20 mouse cellular contexts compared by ENCODE assay signal in genomic region chr6:14951060-14951459, GRCm38 (mm10). TPM values are rescaled to one million over a fixed set of nuclear protein-coding genes. Genes with fewer than 3 reads are reported as not detected.
DNase-seq lines count a peak whose midpoint lies in the region; ATAC-seq lines count a peak whose summit lies in the region.
"Had no signal": no experiment of that assay in that cellular context is flagged by ENCODE, and none has a peak within 500 bp of the region (broad histone marks: within the 10 kb centered on the region; RNA-seq: fewer than 3 reads in every experiment).

No protein-coding gene starts in this region.

- no peak overlapping the region for H3K27ac ChIP-seq in forebrain, embryonic 14.5 days (ENCODE audit: low read depth, low read length)
- H3K27ac ChIP-seq in forebrain, embryonic 12.5 days = no peak overlapping the region
- no peak overlapping the region for H3K27ac ChIP-seq in hindbrain, embryonic 14.5 days
- H3K27ac ChIP-seq: heart, embryonic 10.5 days; hindbrain, embryonic 12.5 days; hindbrain, postnatal 0 days had no signal

- no peaks in the 10 kb centered on the region for H3K27me3 ChIP-seq in forebrain, embryonic 14.5 days (replicated peaks; ENCODE audit: control insufficient read depth, insufficient read depth, low read length)
- H3K27me3 ChIP-seq in forebrain, embryonic 12.5 days = no peaks in the 10 kb centered on the region
- H3K27me3 ChIP-seq in hindbrain, embryonic 14.5 days (ENCODE audit: control insufficient read depth, insufficient read depth, low read length) = no peaks in the 10 kb centered on the region
- H3K27me3 ChIP-seq: hindbrain, embryonic 12.5 days had no signal

- 0 out of 2 replicates have a peak, but pooled peaks cover 2% of the 10 kb centered on the region for H3K4me1 ChIP-seq in forebrain, embryonic 14.5 days (ENCODE audit: control insufficient read depth, insufficient read depth, low read length)
- H3K4me1 ChIP-seq in forebrain, embryonic 12.5 days = no peaks in the 10 kb centered on the region
- H3K4me1 ChIP-seq in hindbrain, embryonic 14.5 days (replicated peaks; ENCODE audit: control insufficient read depth, insufficient read depth, low read length) = no peaks in the 10 kb centered on the region
- H3K4me1 ChIP-seq: heart, embryonic 10.5 days; hindbrain, embryonic 12.5 days had no signal

- no peak overlapping the region for H3K4me2 ChIP-seq in forebrain, embryonic 14.5 days (ENCODE audit: low read length)
- H3K4me2 ChIP-seq in forebrain, embryonic 12.5 days = no peak overlapping the region
- no peak overlapping the region for H3K4me2 ChIP-seq in hindbrain, embryonic 14.5 days (replicated peaks)
- H3K4me2 ChIP-seq: hindbrain, embryonic 12.5 days had no signal

- WGBS in forebrain, embryonic 14.5 days = 77% methylated on average over 6 of the region's 6 CpGs
- 86% methylated on average over 6 of the region's 6 CpGs for WGBS in forebrain, embryonic 12.5 days
- WGBS in hindbrain, embryonic 14.5 days = 85% methylated on average over 6 of the region's 6 CpGs

- H3K9ac ChIP-seq in forebrain, embryonic 14.5 days (ENCODE audit: low read length) = no peak overlapping the region
- H3K9ac ChIP-seq in forebrain, embryonic 12.5 days = no peak overlapping the region
- no peak overlapping the region for H3K9ac ChIP-seq in hindbrain, embryonic 14.5 days
- H3K9ac ChIP-seq: hindbrain, embryonic 12.5 days had no signal

- DNase-seq in forebrain, embryonic 14.5 days (ENCODE audit: low spot score) = peak; percentile 50
- peak; percentile 8 for DNase-seq in layer of hippocampus, adult 9-11 months
- no peak for DNase-seq in layer of hippocampus, postnatal 14 days (ENCODE audit: low spot score in 2 of 2)
- peak; percentile 13 to 26 for DNase-seq in right cerebral cortex, adult 2 months (ENCODE audit: low spot score in 2 of 2)
- no peak for DNase-seq in right cerebral cortex, postnatal 25 days
- DNase-seq in hindbrain, embryonic 14.5 days (ENCODE audit: low spot score) = no peak
- DNase-seq: adrenal gland, postnatal 10 days; cerebellum, adult 18-20 months; cerebellum, adult 9-11 months; cerebellum, postnatal 36 days; gastrocnemius, postnatal 10 days; heart, adult 18-20 months; heart, postnatal 10 days; heart, postnatal 4 days had no signal

- peak; percentile 67; the same call in 1 of the 2 replicates for ATAC-seq in forebrain, embryonic 14.5 days
- ATAC-seq in forebrain, embryonic 12.5 days (ENCODE audit: low FRiP score) = no peak
- ATAC-seq in hindbrain, embryonic 14.5 days (ENCODE audit: low FRiP score) = no peak
- ATAC-seq: hindbrain, postnatal 0 days had no signal

- peaks cover 2% of the 10 kb centered on the region; the same call in 1 of the 2 replicates for H3K9me3 ChIP-seq in forebrain, embryonic 14.5 days (replicated peaks; ENCODE audit: control insufficient read depth, low read length)
- H3K9me3 ChIP-seq in forebrain, embryonic 12.5 days = no peaks in the 10 kb centered on the region
- 0 out of 2 replicates have a peak, but pooled peaks cover 9% of the 10 kb centered on the region for H3K9me3 ChIP-seq in hindbrain, embryonic 14.5 days (ENCODE audit: control insufficient read depth, low read length)
- H3K9me3 ChIP-seq: heart, embryonic 10.5 days had no signal

- no peak overlapping the region for H3K4me3 ChIP-seq in forebrain, embryonic 14.5 days (ENCODE audit: low read depth, low read length)
- no peak overlapping the region for H3K4me3 ChIP-seq in forebrain, embryonic 12.5 days (replicated peaks)
- H3K4me3 ChIP-seq in hindbrain, embryonic 14.5 days (replicated peaks; ENCODE audit: low read length) = no peak overlapping the region
- H3K4me3 ChIP-seq: heart, embryonic 10.5 days; hindbrain, embryonic 12.5 days had no signal

- H3K36me3 ChIP-seq in forebrain, embryonic 14.5 days (ENCODE audit: control insufficient read depth, insufficient read depth, low read length) = no peaks in the 10 kb centered on the region
- no peaks in the 10 kb centered on the region for H3K36me3 ChIP-seq in forebrain, embryonic 12.5 days (replicated peaks)
- no peaks in the 10 kb centered on the region for H3K36me3 ChIP-seq in hindbrain, embryonic 14.5 days (replicated peaks; ENCODE audit: control insufficient read depth, insufficient read depth)
- H3K36me3 ChIP-seq: heart, embryonic 10.5 days; hindbrain, embryonic 12.5 days had no signal

RNA-seq across cellular contexts. Expression of gene Foxp2, which starts 49.9 kb away (rescaled TPM):
- 26.3 and 35.9 TPM in 2 replicates for polyA plus RNA-seq in forebrain, embryonic 14.5 days (2014; fragmentation: Nextera tagmentation; extraction: Ambion mirVana)
- 30.2 and 32.3 TPM in 2 replicates for polyA plus RNA-seq in forebrain, embryonic 12.5 days (2016; fragmentation: Nextera tagmentation; extraction: Ambion mirVana)
- 1 to 10 TPM; 1.8 to 2.9 TPM for total RNA-seq in layer of hippocampus, postnatal 14 days (2021)
- 23.1 and 34.1 TPM in 2 replicates for polyA plus RNA-seq in hindbrain, embryonic 14.5 days (2014; fragmentation: Nextera tagmentation; extraction: Ambion mirVana)
- total RNA-seq: MEL had no signal
- polyA plus RNA-seq: C2C12 had no signal

Comparison
In these comparisons a context has a peak if more than half of its experiments do, and no peak if none do; other contexts are left out.
1. DNase-seq: peak in forebrain, embryonic 14.5 days (single experiment), layer of hippocampus, adult 9-11 months (single experiment) and right cerebral cortex, adult 2 months (2 of 2); none in layer of hippocampus, postnatal 14 days (0 of 2), right cerebral cortex, postnatal 25 days (single experiment) and hindbrain, embryonic 14.5 days (single experiment).